Mouse (Mus musculus) retina, adult 2 months (tissue): Measurements from ENCODE around the gene Gjb3.

Source experiments
- DNase-seq: peaks from one replicate; pipeline ENCODE4 v3.0.0-alpha.2; 2012; ENCODE audit warnings: low read depth, low spot score

Gjb3 gene

GRCm38 (mm10) chr4:127330181-127331100, at the start of gene Gjb3:
TSS of gene Gjb3 (minus strand) at chr4:127330844.
- DNase-seq = no peak

- no peak for DNase-seq
Measured at GRCm38 (mm10) chr4:127377344-127377743, 46.7 kb upstream of the Gjb3 start.

GRCm38 (mm10) chr4:127375541-127376177, 45.0 kb upstream of the Gjb3 start:
- DNase-seq = no peak

- DNase-seq = no peak
Measured at GRCm38 (mm10) chr4:127374645-127375044, 44.0 kb upstream of the Gjb3 start.

GRCm38 (mm10) chr4:127373491-127373890, 42.8 kb upstream of the Gjb3 start:
- DNase-seq = no peak

- no peak for DNase-seq
Measured at GRCm38 (mm10) chr4:127371546-127371945, 40.9 kb upstream of the Gjb3 start.

GRCm38 (mm10) chr4:127370447-127370846, 39.8 kb upstream of the Gjb3 start:
- no peak for DNase-seq

GRCm38 (mm10) chr4:127368379-127368973, 37.8 kb upstream of the Gjb3 start:
- peak; percentile 16 for DNase-seq

- no peak for DNase-seq
Measured at GRCm38 (mm10) chr4:127365834-127366233, 35.2 kb upstream of the Gjb3 start.

- no peak for DNase-seq
Measured at GRCm38 (mm10) chr4:127365433-127365832, 34.8 kb upstream of the Gjb3 start.

- no peak for DNase-seq
Measured at GRCm38 (mm10) chr4:127364431-127364830, 33.8 kb upstream of the Gjb3 start.

GRCm38 (mm10) chr4:127363331-127363730, 32.7 kb upstream of the Gjb3 start:
- DNase-seq = no peak

GRCm38 (mm10) chr4:127362520-127362919, 31.9 kb upstream of the Gjb3 start:
- no peak for DNase-seq

- no peak for DNase-seq
Measured at GRCm38 (mm10) chr4:127358018-127358417, 27.4 kb upstream of the Gjb3 start, which contains the start of gene Gjb5. TSS of gene Gjb5 (minus strand) at chr4:127358181.

- no peak for DNase-seq
Measured at GRCm38 (mm10) chr4:127354506-127355485, 24.2 kb upstream of the Gjb3 start.

GRCm38 (mm10) chr4:127353951-127354438, 23.4 kb upstream of the Gjb3 start, which contains the start of gene Gjb4:
TSS of gene Gjb4 (minus strand) at chr4:127354081.
- DNase-seq = no peak

GRCm38 (mm10) chr4:127352594-127352993, 21.9 kb upstream of the Gjb3 start:
- no peak for DNase-seq

- no peak for DNase-seq
Measured at GRCm38 (mm10) chr4:127349560-127350300, 19.1 kb upstream of the Gjb3 start.

GRCm38 (mm10) chr4:127345000-127345399, 14.4 kb upstream of the Gjb3 start:
- no peak for DNase-seq

- no peak for DNase-seq
Measured at GRCm38 (mm10) chr4:127341372-127341771, 10.7 kb upstream of the Gjb3 start.
